Mouse (Mus musculus): ENCODE results near the gene Ddx6.

- TF ChIP-seq CTCF (IDR thresholded peaks at IDR 0.05; ENCODE audit: control insufficient read depth, insufficient read depth, low read length): no peak
- no peak for TF ChIP-seq POLR2A (IDR thresholded peaks at IDR 0.05; ENCODE audit: borderline replicate concordance, control insufficient read depth, low read depth, low read length)
Observed at GRCm38 (mm10) chr9:44587262-44588160, 17.2 kb upstream of the Ddx6 start.
